Mouse (Mus musculus) lung, adult 18-20 months (tissue): ENCODE results near the gene Cdkal1.

Experiments used
- DNase-seq, 2 experiments: peaks; one replicate each; pipeline ENCODE4 v3.0.0; 2022; ENCODE audit warnings: mixed read lengths in 2 of 2

The Cdkal1 gene

DNA sequence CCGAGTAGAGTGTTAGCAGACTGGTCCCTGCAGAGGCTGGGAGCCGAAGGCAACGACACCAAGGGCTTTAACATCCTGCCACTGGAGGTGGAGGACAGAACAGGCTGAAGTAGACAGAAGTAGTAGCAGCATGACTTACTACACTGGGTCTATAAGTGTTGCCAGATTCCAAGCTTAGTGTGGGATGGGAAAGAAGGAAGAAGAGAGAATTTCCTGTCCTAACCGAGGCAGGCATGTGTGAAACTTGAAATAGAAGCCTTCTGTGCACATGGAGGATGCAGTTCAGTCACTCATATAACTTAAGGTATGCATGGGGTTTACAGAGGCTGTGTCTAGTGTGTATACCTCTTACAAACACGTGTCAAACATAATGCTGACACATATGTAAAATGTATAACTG is 465.4 kb downstream of the Cdkal1 start:
- no peak for DNase-seq

DNA sequence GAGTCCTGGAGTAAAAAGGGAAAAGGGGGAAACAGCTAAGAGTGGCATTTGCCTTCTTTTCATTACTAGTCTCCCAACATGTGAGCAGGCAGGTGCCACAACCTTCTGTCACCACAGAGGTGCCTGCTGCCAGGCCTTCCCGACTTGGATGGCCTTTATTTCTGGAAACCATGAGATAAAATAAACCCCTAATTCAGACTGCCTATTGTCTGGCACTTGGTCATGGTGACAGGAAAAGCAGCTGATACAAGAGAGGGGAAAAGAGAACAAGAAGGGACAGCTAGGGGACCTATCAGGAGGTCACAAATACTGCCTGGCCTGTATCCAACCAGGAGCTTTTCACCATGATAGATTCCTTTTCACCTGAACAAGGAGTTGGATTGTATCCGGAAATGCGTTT is 466.6 kb downstream of the Cdkal1 start:
- DNase-seq = no peak

DNA sequence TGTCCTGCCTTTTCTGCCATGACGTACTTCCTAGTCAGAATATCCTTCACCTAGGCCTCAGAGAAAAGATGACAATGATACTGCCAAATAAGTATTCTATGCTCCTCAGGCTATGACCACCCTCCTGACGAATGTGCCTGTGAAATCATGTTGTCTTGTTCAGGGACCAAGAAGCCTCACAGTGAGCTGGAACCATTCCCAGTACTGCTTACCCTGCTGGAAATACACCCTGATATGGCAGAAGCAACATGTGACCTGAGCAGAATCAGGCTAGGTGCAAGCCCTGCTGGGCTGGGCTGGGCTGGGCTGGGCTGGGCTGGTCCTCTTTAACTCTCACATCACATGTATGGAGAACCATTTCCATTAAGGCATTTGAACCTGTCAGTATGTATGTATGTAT is 477.9 kb downstream of the Cdkal1 start:
- DNase-seq = no peak

DNA sequence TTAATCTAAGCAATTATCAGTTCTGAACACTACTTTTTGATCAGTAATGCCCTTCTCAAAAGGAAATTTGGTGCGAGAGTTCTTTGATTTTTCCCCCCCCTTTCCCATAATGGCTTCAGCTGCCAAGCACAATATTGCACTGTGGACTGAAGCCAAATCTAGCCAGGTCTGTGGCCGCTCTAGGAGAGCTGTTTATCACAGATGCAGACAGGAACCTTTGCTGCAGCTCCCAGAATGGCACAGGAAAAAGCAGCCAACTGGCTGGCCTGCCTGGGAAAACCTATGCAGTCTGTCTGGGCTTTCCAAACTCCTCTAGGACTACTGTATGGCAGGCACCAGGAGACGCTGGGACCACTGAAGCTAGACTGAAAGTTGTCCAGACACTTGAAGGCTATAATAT is 483.6 kb downstream of the Cdkal1 start:
- DNase-seq = no peak

DNA sequence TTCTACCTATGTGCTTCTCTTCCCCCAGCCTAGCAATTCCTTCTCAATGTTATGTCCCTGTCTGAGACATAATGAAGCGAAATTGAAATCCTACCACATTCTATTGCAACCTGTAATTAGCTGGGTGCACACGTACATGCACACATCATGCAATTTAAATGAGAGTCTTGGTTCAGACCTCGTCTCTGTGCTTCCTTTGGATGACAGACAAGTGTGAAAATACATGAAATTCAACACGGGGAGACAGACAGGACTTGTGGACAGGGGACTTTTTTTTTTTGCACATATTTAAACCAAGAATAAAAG is 484.1 kb downstream of the Cdkal1 start:
- DNase-seq = no peak

DNA sequence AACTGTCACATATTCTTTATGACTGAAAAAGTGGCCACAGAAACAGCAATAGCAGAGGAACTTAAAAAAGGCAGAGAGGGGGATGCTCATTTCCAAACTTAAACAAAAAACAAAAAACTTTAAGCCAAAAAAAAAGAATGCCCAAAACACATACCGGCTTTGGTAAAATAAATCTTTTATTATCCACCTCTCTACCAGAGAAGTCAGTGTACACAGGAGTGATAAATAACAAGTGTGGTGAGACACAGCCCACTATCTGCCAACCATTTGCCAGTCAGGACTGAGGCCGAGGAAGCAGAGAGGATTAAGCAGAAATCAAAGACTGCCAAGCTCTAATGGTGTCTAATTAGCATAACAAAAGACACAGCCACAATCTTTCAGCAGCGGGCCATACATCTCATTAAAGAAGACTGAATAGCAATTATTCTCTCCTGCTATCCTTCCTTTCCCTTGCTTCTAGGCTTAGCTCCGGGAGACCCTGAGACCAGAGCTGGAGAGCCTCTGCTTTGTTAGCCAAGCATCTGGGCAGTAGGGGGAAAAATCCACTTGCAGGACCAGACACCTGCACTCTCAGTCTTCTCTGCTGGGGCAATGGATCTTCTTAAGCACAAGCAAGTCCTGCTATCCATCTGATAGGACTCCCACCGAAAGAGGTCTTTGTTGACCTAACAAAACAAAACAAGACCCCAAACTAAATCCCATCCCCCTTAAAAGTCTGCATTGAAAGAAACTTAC is 484.6 kb downstream of the Cdkal1 start:
- DNase-seq = no peak

DNA sequence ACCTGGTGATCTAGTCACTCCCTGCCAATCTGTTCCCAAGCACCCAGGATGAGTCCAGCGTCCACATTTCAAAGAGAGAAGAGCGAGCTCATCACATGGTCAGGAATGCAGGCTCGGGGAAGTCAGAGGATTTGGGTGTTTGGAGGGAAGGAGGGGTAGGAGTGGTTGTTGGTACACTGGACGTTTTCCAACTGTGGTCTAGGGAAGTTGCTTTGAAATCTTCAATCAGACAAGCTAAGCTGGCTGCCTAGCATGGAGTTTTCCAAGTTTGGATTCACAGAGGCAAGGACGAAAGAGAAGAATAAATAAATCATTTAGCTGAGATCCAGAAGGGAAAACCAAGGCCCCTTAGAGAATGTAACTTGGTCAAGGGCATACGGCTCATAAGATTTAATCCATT is 486.7 kb downstream of the Cdkal1 start:
- no peak for DNase-seq

DNA sequence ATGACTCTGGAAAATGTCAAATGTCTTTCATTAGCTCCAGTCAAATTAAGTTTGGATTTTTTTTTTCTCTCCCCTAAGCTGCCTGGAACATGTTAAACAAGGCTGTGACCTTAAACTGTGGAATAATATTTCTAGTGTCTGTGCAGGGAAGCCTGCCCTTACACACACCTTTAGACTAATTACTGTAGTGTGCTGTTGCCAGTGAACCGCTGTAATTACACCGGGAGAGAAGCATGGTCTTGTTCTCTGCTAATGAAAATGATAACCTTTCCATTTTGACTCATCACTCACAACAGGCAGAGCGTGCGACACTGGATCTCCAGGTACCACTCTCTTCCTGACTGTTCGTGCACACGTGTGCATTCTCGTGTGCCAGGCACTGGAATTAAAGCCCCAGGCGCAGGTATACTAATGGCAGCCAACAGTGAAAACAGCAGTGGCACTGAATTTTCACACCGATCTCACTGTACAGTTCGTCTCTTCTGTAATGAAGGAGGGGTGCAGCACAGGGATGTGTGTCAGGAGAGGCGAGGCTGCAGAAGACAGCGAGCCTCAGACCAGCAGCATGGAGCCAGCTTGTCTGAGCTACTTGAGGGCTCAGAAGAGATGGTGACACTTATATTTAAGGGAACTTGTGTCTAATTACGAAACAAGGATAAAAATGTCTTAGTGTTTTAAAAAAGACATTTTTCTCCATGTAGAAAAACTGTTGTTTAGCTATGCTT is 490.4 kb downstream of the Cdkal1 start:
- no peak for DNase-seq

DNA sequence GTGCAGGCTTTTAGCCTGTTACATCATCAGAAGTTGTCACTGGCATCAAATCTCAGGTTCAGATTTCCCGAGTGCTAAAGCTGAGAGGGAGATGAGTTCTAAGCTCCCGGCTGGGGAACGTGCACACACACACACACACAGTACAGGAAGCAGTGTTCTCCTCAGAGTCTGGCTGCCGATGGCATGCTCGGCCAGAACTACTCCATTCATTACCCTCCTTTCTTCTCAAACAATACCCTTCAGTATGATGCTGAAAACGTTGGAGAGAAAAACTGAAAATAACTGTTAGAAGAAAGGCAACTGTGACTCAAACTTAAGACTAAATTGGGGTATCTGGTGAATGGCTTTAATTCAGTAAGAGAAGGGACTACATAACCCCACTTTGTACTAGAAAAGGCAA is 491.5 kb downstream of the Cdkal1 start:
- no peak for DNase-seq

DNA sequence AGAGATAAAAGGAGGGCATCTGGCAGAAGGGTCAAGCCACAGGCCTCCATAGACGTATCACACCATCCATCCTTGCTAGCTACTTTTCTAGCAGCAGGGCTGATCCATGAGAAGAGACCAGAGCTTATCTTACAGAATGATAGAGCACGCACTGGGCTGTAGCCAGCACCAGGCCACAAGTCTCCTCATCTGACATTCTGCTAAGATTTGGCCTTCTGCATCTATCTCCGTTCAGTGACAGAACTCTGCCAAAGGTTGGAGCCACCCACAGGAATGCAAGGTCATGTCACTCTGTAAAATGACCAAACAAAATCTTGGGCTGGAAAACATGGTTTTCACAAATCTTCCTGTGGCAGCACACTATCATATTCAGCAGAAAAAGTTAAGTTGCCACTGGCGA is 493.6 kb downstream of the Cdkal1 start:
- DNase-seq = no peak

DNA sequence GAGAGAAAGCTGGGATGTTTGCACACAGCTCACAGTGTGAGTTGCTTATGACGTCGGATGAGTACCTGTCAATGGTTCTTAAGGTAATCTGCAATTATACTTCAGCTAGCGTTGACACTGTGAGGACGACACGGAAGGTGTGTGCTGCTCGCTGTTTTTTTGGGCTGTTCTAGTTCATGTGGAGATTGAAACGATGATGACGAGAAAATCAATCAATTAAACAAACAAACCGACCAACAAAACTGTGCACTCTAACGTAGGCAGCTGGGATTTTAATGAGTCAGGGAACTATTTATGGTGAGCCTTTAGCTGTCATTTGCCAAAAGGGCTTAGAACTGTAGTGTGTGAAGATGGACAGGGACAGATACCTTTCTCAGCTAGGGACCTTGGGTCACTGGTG is 494.6 kb downstream of the Cdkal1 start:
- DNase-seq = no peak

DNA sequence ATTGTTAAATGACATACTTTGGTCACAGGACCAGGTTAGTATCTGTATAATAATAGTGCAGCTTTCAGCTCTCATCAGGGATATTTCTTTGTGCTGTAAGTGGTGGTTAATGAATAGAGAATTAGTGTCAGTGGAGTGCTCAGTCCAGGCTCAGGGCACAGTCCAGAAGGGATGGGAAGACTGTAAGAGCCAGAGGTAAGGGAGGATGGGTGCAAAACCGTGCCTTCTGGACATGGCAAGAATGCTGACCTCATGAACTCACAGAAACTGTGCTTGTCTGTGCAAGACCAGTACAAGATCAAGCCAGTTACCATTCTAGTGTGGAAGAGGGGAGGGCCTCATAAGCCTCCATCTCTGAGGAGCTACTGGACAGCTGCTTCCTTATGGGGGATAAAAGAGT is 496.1 kb downstream of the Cdkal1 start:
- no peak for DNase-seq

DNA sequence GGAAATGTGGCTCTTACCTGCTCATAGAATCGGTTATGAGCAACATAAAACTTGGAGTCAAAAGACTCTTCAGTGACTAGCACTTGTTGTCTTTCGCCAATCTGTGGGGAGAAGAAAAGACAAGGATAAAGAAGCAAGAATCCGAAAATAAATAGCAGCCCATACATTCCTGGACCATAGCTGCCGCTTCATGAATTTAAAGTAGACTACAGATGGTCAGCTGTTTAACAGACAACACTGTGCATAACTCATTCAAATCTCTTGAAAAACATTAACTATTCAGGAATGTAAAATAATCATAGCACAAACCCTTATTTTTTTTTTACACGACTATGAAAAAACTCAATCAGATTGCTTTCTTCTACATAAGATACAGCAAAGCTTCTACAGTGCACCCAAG is 498.0 kb downstream of the Cdkal1 start:
- no peak for DNase-seq

DNA sequence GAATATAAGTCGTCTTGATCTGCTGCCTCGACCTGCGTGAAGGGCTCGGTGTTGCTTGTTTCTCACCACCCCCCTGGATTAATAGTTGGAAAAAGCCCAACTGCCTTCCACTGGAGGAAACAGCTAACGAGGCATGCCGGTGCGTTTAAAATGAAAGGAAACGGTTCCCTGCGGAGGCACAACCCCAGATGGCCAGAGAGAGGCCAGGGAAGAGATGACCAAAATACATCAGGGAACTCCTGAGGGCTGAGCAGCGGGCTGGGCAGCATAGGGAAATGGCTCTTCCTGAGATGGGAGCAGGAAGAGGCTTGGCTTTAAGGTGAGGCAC is 499.4 kb downstream of the Cdkal1 start:
- DNase-seq = no peak

DNA sequence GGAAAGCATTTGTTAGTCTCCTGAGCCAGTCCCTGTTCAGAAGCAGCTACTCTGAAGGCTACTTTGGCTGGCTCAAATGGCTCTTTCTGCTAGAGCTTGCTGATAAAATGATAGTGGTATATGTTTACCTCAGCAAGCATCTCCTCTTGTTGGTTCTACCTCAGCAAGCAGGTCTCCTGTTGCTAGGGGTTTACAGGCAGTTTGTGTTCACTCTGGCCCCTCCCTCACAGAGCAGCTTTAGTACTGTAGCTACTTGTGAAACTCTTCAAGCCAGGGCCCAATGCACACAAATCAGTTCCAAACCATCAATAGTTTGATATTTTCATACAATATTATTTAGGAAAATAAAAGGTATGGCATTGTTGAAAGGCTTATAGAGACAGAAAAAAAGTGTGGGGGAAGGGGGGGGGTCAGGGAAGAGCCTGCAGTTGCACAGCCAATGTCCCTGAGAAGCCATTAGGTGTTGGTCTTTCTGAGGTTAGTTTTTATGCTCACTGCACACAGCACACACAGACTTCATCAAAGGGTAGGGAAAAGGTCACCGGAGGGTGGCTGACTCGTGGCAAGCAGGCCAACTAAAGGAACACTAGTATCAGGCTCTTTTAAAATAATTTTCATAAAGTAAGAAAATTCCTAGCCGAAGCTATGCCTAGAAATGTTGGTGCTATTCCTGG is 499.9 kb downstream of the Cdkal1 start:
- DNase-seq = no peak

DNA sequence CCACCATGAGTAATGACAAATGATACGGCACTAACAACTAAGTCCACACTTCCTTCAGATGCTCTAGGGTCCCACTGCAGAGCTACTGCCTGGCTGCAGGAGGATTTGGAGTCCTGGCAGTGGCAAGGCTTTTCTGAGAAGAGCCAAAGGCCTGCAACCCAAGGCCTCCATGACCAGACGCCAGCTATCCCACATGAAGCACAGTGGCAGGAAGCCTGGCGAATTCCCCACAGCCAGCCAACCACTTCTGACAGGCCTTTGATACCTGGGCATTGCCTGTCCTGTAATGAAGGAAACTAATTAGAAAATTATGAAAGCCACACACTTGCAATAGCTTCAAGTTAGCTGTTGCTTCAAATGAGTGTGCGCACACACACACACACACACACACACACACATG is 500.5 kb downstream of the Cdkal1 start:
- DNase-seq = no peak

DNA sequence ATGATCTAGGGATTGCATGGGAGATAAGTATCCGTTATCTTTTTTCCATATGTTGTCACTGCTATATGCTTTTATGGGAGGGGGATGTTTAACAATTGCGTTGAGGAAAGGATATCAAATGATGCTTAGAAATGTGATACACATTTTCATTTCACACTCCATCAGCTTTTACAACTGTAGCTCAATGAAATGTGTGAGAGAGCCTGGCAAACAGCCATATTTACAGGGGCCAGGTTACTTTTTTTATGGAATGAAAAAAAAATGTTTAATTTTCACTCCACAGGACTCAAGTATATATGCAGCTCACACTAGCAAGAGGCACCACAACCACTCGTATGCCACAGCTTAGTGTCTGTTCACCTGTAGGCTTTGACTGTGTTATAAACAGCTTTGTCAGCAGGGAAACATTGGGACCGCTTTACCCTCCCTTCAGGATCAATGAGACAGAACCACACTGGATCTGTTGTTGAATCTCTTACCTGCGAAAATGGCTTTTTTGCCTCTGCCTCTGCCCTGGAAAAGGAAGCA is 501.5 kb downstream of the Cdkal1 start:
- DNase-seq = no peak

DNA sequence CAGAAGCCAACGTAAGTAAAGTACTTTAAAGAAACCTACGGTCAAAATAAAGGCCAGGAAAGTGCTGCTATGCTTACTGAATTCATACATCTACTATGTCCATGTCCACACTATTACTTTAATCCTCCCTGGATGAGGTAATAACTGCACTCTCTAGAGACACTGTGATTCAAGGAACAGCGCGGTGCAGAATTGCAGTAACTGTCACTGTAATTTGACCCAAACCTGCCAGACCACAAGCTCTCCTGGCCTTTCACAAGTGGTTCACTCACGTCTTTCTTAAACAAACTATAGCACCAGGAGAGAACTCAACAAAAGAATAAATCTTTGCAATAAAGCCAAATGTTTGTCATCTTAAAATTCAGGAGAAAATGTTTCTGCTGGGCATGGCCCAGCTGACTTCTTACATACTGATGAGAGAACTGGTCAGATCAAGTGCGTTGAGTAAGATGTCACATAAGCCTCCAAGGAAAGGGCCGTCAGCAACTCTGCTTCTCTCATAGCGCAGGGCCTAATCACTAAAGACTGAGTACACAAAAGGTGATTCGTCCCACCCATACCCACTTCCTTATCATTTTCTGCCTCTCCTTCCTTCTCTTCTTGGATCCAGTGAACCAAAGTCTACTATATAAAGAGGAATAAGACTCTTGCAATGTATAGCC is 504.3 kb downstream of the Cdkal1 start:
- peak in 1 of 2 experiments; percentile 17 for DNase-seq

DNA sequence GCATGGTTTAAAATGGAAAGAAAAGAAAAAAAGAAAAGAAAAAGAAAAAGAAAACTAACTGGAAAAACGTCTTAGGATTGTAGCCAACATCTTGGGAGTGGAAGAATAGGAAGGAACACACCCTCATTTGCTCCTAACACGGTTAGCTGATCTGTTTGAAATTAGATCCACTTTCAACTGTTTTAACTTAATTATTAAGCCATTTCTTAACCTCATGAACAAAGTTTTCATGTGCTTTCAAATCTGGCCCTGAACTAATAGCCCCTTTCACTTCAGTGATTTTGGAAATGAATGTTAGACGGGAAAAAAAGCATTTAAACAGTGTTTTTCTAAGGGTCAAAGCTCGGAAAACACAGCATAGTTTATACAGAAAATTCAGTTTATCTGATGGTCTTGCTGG is 505.5 kb downstream of the Cdkal1 start:
- DNase-seq = no peak

DNA sequence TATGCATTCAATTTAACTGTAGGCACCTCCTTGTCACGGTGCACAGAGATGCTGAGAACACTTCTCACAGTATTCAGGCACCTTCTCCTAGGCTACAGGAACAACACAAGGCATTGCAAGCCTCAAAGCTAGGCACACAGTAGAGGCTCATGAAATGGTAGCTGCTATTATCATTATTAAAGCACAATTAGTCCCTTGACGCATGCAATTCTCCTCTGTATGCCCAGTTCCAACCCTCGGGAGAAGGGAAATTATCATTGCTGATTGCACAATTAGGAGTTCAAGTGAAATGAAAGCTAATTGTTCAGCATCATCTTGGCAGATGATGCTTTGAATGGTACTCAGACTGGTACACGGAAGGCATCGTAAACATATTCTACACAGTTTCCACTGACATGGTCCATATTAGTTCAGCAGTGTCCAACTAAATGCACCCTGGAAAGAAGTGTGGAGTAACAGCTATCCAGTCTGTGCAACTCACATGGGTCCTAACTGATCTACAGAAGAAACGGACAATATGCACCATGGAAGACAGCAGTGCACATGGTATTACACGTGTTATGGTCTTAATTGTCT is 506.0 kb downstream of the Cdkal1 start:
- no peak for DNase-seq

DNA sequence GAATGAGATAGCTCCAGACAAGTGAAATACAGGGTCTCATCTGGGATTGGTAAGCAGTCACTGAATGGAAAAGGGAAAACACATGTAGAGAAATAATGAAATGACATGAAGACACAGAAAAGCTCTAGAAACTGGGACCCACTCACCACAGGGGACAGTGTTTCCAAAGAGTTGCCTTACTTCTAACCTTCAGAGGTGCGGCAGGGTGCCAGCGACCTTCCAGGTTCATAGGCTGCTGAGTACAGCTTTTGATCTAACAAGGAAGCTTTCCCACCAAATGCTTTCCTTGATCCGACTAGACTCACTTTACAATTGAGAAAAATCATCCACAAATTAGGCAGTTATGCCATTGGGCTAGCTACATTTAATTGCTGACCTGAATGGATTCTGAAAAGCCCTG is 507.1 kb downstream of the Cdkal1 start:
- DNase-seq = no peak

DNA sequence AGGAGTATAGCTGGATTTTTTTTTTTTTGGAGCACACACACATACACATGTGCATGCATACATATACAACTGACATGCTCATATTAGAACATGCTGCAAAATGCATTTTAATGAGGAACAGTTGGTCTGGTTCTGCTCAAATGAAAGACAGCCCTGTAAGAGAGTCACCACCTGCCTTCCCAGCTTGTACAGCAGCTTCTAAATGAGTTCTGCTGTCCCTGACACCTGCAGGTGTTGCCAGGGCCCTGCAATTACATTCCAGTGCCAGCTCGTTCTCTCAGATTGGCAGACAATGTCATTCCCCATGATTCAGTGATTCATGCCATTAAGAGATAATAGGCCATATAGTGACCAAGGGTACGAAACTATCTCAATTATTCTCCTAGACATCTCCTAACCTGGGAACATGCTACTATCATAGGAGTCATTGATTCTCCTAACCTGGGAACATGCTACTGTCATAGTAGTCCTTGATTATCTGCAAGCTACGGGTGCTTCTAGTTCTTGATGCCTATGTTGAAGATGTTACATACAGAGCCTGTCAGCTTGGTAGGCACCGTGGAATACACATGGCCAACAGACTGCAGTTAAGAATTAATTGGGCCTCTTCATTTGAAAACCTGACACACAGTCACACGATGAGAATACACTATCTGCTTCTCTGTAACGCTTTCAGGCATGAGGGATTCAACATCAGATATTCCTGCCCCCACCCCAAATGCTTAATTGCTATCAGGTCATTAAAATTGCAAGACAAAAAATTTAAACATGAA is 522.6 kb downstream of the Cdkal1 start:
- no peak for DNase-seq

DNA sequence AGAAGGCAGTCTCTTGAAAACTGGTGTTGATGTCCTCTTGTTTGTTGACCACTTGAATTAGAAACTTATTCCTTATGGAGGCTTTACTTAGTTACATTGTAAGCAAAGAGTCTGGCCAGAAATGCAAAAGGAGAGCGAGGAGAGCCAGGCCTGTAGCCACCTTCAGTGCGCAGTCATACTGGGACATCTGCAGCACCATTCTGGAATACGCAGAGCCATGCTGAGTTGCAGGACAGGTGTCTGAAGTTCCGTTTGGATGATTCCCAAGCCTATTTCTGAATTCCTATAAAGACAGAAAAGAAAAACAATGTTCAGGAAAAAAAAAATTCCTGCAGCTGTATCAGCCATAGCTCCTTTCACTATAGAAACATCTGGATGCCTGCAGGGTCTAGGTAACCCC is 529.5 kb downstream of the Cdkal1 start:
- DNase-seq = no peak
